Mouse (Mus musculus): Measurements from ENCODE around the gene Wdr93.

Gene Wdr93

DNA sequence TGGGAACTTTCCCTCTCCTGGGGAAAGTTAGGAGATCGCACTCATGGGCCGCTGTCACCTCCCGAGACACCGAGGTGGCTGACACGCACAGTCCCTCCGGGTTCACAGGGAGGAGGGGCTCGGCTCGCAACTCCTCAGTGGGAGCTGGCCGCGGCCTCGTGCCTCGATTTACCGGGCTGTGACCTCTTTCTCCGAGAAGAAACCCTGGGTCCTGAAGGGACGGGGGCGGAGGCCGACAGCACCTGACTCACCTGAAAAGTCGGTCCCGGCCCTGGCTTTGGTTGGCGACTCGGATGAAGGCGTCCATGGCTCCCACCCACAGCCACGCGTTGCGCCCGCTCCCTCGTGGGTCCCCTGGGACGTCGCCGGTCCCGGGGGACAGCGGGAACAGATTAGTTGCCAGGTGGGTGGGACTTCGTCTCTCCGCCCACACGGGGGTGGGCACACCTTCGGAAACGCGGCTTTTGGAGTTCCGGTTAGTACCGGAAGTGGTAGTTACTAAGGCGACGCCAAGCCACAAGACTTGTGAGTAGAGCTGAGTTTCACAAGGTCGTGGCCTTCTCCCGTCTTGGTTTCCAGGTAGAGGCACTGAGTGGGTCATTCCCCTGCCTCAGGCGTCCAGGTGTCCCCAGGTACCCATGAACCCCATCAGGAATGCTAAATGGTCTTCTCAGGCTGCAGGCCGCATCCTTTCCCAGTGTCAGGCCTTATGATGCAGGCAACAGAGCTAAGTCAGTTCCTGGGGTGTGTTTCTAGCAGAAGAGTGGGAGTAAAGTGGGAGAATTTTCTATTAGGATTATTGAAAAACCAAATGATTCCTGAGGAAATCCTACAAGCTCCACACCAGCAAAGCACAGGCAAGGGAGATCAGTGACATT, at the start of gene Wdr93, which contains the start of gene Pex11a:
Gene Wdr93 (plus strand): TSS at position 505 of the 878 bp plus-strand sequence.
Gene Pex11a (minus strand): TSS at position 473 of the 878 bp plus-strand sequence.
- peak; percentile 84 for DNase-seq

DNA sequence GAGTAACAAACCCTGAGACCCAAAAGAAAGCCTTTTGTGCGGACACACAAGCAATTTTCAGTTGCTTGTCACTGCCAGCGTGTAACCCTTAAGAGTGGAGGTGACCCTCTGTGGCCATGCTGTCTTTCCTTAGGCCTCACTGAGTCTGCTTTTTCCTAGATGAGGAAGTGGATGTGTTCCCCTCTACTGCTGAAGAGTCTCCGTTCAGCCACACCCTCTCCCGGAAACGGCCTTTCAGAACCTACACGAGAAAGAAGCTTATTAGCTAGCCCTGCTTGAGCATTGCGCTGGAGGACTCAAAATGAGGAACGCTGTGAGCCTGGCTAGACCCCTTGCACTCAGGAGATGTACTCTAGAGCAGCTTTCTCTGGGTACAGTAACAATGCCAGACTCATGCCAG, 46.5 kb upstream of the Wdr93 start:
- no peak for DNase-seq

DNA sequence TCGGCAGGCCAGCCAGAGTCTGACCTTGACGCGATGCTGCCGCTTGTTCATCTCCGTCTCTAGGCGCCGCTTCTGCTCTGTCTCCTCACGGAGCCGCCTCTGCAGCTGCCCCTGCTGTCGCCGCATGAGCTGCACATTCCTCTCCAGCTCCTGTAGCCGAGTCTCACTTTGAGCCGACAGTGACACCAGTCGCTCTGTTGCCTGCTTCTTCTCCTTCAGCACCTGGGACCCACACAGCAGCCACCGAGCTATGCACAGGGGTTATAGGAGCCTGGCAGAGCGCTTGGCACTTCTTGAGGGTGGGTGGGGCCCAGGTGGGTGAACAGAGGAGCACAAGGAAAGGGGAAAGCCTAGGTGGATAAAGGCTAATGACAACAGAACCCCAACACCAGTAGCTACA, 40.2 kb upstream of the Wdr93 start:
- no peak for DNase-seq

DNA sequence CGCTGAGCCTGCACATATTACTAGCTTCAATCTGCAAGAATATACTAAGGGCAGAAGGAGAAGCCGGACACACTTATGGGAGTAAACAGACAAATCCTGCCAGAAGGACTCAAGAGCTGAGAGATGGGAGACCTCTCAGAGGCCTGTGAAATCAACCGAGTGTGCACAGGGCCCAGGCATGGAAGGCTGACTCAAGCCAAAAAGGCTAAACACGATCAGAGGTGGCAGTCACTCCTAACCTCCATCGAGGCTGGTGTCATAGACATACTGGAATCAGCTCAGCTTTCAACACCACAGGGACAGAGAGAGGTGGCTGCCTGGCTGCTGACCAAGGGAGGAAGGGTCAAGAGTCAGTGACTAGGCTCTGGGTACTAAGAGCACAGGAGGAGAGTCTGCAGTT, 37.8 kb upstream of the Wdr93 start:
- no peak for DNase-seq

DNA sequence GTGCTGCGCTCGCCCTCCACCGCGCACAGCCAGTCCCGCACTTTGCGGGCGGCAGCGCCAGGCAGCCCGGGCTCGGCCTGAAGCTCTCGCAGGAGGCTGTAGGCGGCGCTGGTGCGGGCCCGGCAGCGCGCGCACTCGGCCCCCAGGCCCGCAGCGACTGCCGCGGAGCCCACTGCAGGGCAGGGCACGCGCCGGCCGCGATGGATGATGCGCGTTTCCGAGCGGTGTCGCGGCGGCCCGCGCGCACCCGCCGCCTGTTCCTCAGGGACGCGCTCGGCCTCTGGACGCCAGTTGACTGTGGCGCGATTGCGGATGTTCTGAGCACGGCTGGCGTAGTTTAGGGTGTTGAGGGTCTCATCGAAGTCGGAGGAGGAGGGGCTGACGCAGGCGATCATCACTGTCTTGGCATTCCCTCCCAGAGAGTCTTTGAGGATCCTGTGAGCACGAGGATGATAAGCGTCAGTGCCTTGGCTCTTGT, 32.8 kb upstream of the Wdr93 start:
- DNase-seq: peak; percentile 70

DNA sequence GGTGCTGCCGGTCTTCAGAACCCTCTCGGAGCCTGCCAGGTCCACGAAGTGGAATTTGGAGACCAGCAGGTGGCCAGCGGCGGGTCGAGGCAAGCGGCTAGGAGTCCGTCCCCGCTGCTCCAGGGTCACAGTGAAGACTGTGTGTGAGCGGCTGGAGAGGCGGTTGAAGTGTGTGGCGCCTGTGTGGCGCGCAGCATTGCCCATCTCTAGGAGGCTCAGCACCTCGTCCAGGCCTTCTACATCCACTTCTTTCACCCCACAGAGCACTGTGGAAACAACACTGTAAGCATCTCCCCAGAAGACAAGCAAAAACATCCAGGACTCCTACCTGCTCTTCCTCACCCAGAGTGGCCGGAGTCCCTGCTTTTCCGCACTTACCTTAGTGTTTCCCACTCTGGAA, 32.1 kb upstream of the Wdr93 start:
- no peak for DNase-seq

DNA sequence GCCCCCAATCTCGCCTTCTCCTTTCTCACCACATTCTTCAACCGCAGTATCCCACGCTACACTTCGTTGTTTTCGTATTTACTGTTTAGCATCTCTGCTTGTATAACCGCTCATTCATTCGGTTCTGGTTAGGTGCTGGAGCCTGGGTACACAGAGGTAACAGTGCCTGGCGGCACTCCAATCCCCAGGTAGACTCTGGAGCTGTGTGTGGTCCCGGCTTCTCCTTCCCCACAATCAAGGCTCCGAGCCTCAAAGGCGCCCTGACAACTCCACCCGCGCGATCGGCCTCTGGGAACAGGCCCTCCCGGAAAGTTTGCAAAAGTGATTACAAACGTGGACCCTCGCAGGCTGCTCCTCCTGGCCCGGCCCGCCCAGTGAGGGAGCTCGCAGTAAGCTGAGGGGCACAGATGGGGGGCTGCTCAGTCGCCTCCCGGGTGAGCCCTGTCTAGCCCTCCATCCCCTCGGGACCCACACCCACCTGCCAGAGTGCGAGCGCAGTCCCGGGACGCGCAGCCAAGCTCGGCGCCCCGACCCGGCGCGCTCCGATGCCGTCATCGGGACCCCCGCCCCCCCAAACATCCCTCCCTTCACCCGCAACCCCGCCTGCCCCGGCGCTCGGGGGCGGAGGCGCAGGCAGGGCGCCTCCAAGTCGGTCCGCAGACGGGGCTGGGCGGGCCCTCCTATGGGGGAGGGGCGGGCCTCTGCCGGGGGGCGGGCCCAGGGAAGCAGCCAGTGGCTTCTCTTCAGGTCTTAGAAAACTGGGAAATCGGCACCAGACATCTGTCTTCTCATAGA, 27.6 kb upstream of the Wdr93 start, which contains the start of gene Kif7:
Gene Kif7 (minus strand): TSS at position 534 of the 795 bp plus-strand sequence.
- DNase-seq: peak; percentile 89

DNA sequence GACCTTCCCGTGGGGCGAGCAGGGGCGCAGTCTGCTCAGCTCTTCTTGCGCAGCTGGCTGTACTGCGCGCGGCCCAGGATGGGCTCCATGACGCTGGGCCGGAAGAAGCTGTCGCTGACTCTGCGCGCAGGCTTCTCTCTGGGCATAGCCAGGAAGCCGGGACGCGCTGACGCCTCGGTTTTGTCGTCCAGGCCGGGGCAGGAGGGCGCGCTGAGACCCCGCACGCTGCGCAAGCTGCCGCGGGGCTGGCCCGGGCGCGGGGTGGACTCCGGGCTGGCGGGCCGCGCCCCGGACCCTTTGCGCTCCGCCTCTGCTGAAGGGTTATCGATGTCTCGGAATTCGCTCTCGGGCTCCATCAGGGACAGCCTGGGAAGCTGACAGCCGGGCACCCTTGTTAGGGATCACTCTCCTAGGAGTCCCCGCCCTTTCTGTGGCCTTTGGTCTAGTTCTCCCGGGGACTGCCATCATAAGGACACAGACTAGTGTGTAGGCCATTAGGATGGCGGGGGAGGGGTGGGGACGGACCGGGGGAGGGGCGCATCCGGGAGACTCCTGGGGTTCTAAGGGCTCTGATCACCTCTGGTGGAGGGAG, 21.5 kb upstream of the Wdr93 start:
- peak; percentile 85 for DNase-seq

DNA sequence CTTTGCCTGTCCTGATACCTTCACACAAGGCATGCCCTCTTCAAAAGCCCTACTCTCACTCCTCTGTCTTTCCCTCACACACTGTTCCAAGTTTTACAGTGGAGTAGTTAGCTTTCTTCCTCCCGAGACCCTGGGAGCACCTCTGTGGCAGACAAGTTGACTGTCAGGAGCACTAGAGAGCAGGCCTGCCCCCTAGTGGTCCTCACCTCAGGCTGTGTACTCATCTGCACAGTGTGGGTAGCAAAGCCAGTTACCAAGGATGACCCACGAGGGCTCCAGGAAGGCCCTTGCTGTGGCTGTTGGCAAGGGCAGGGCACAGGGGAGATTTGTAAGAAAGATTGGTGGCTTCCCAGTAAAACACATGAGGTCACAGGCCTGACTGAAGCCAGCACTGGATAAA, 15.9 kb upstream of the Wdr93 start:
- peak; percentile 86 for DNase-seq

DNA sequence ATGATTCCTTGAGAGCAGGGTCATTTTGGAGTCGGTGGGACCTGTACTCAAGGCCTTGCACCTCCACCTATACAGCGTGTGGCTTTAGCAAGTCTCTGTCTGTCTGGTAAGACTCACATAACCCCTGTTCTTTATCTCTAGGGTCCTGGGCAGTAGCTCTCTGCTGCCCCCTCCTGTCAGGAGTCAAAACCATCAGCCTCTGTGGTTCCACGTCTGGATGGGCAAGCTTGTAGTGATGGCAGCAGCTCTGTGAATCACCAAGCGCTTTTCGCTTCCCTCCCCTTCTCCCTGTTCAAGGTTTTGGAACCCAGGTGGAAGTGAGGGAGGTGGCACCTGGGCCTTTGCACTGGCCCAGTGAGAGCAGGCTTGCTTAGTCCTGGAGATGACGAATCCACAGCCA, 14.7 kb upstream of the Wdr93 start:
- DNase-seq: peak; percentile 86

DNA sequence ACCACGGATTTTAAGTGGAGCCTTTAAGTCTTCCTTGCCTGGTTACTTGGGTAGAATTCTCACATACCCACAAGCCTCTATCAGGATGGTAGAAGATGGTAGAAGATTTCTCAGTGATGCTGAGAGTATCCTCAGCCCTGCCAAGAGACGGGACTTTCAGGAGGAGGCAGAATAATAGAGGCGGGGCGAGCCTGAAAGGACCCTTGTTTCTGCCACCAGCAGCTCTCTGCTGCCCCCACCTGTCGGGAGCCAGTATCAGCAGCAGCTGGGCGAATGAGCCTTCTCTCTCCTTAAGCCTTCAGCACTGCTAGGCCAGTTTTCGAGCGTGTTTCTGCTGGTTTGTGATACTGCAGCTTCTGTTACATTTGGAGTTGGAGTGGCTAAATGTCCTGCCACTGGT, 13.8 kb upstream of the Wdr93 start:
- DNase-seq: peak; percentile 89

DNA sequence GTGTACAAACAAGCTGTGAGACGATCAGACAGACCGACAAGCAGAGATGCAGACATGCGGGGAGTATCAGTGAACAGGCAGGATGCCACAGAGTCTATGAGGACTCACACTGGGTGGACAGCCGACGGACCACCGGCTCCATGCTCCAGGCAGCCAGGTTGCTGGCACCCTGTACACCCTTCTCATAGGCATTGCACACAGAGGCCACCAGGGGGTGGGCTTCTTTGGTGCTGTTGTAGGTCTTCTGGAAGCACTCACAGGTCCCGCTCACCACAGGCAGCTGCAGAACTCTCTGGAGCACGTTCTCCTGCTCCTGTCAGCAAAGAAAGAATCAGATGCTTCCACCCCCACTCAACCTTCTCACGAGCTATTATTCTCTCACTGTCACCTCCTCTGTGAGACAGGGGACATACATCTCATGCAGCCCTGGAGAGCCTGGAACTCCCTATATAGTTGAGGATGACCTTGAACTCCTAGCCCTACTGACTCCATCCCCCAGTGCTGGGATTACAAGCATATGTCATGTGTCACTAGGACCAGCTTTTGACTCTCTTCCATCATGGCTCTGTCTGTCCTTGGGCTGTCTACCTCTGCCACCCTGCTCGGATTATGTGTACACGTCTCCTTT, 13.1 kb upstream of the Wdr93 start:
- peak; percentile 63 for DNase-seq

DNA sequence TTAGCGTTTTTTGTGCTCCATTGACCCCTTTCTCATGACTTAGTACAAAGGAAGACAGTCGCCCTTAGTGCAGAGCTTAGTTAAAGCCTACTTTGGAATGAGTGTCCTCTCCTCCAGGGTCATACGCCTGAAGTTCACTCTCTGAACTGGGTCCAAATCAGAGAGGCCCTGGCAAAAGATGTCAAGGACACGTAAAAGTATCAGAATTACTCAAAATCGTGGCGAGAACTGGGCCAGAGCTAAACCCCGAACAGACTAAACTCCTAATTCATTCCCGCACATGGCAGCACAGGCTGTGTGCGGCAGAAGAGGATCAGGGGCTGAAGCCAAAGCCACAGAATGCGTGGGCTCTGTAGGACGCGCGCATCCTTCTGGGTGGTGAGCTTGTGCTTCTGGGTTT, 11.5 kb upstream of the Wdr93 start:
- DNase-seq: no peak

DNA sequence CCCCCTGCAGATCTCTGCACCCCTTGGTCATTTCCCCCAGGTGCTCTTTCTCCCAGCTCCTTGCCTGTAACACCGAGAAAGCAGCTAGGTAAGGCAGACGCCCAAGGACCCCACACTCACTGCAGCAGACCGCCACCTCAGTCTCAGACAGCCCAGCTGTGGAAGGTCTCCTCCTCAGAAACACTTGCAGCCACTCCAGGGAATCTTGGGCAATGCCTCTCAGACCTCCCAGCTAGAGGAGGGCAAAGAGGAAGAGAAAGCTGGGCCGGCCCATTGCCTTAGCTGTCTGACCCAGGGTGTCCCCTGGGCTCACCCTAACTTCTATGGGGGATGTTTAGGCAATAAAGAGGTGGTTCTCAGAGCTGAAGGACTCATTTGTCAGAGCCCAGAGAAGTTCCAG, 10.3 kb upstream of the Wdr93 start, which contains the start of gene Plin1:
Gene Plin1 (minus strand): TSS at position 282 of the 400 bp plus-strand sequence.
- DNase-seq: no peak

DNA sequence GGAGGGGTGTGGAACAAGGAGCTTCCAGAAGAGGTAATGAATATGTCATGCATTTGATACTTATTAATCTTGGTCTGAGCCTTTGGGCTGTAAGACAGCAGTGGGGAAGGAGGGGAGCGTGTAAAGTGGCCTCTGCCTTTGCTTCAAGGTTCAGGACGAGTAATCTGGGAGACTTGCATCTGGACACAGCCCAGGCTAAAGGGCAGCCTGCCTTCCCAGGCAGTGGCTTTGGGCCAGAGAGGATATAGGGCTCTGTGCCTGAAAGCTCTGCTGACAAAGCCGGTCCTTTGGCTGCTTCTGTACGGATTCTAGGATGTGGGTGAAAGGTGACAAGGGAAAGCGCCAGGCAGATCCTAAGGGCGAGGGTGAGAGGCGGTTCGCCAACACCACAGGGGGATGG, 8.4 kb upstream of the Wdr93 start:
- DNase-seq: no peak

DNA sequence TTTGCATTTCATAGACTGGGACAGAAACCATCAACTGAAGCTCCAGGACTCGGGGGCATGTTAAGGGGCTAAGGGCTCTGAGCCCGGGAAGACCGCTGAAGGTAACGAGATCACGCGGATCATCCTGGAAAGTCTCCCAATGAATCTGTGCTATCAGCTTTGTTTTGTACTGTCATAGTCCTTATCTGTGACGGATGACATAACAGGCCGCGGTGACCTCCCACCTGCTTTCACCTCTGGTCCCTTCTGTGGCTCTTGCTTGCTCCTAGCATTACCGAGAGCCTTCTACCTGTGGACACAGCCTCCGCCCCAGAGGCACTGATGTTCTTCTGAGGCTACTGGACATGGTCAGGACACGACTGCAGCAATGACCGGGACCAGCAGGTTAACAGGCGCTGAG, 6.5 kb upstream of the Wdr93 start:
- no peak for DNase-seq

DNA sequence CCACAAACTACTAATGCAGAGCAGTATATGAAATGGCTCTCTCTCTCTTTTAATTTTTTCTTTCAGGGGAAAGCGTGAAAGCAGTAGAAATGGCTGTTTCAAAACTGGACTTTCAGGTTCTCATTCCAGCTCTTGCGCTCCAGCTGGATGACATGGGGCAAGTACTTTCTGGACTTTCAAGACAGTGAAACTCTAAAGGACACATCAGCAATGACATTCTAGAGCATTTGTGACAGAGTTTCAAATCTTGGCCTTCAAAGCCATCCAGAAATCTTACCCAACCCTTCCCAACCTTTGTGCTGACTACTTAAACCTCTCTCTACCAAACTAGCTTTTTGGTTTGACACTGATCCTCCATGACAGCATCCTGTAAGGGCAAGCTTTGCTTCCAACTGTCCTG, 4.0 kb upstream of the Wdr93 start:
- DNase-seq: no peak

DNA sequence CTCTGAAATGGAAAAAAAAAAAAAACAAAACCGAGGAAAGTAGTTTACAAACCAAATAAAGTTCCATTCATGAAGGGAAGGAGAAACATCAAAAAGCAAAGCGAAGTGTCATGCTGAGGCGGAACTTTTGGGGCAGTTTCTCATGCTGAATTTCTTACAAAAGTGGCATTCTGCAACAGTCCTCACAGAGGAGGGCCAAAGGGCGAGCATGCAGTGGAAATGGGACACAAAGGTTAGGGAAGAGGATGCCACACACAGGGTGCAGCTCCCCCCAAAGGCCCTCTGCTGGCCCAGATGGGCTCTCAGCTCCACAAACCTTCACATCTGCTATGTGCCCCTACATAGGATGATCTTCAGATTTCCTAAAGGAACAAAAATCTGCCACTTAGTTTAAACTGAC, 2.7 kb upstream of the Wdr93 start:
- DNase-seq: no peak

DNA sequence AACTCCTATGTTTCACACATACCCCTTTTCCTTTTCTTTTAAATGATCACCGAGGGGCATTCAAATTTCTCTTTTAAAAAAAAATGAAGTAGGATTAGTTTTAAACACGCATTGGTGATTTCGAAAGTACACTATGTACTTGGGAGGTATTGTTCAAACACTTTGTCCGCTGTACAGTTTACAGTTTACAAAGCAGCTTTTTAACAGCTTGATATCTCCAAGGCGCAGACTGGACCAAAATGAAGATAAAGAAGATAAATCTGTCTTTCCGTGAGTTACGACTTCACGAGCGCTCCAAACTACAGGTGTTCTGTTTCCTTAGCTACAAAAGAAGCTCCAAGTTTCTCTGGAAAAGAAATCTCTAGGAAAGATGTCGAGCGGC, 695 bp upstream of the Wdr93 start:
- DNase-seq: no peak

DNA sequence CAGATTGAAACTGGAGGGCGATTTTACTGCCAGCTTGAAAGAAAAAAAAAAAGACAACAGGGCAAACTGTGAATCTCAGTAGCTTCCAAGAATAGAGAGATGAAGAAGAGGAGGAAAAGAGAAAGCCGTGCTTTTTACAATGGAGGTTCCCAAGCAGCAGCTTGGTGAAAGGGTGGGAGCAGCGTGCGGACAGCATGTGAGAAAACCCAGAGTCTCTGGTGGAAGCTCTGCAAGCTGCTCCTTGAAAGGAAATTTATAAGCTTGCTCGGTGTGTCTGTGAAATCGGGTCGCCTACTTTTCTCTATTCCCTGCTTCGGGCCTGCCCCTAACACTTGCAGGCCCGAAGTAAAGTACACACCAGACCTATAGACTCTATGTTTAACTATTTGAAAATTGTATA, 1.1 kb downstream of the Wdr93 start:
- no peak for DNase-seq

DNA sequence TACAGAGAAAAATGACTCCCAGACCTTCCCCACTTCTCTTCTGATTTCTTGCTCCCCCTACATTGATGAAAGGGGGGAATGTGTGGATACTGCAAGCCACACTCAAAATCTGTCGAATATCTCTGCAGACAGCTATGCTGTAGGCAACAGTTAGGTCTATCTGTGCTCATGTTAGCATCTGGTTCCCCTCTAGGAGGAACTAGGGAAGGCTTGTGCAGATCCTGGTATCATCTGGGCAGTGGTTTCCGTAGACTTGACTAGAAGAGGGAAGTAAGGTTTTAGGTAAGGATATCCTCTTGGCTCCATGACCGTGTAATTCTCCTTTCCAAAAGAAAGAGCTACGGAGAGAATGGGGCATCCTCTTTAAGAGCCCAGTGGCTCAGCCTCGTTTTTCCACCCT, 1.6 kb downstream of the Wdr93 start:
- no peak for DNase-seq

DNA sequence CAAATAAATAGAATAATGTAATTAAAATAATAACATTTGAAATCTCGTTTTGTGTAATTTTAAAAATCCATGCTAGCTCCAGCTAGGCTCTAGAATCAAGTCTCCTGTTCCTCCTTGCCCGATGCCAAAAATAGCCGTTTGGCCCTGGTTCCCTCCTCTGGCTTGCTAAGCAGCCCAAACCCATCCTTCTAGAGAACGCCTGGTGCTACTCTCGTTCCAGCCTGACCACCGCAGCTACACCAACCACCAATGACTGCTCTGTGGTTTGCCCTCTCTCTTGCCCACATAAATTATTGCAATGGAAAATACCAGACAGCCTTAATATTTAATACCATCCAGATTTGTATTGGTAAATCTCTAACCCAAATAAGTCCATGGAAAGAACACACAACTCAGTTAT, 4.7 kb downstream of the Wdr93 start:
- DNase-seq: no peak

DNA sequence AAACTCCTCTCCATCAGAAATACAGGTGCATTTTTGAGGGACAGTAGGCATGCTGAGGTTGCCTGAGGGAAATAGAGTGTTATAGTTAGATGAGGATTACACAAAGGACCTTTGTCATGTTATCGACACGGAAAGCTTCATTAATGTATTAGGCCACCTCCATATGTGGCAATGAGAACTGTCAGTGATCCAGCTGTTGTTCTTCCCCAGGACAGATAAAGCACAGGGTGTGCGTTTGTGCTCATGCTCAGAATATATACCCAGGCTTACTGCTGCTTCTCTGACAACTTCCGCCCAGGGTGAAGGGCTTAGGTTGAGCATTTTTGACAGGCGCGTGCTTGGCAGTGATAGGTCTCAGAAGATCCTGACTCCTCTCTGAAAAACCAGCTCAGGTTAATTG, 6.5 kb downstream of the Wdr93 start:
- no peak for DNase-seq
